Mouse (Mus musculus) layer of hippocampus, adult 8-10 months (tissue): Measurements from ENCODE around the gene Gpat3. TPM values are rescaled to one million over a fixed set of nuclear protein-coding genes. Genes with fewer than 3 reads are reported as not detected.

Experiments used
- DNase-seq, 2 experiments: peaks; one replicate each; pipeline ENCODE4 v3.0.0; 2022; ENCODE audit warnings: low spot score in 2 of 2
- total RNA-seq, 4 experiments: library from RNA; stranded (reverse); gene quantifications; 2 replicates each; pipeline ENCODE4 v1.2.4; 2022

Gpat3 gene
- total RNA-seq, result 1 to 10 TPM; 2.8 to 4.0 (median 4.0) TPM

DNA sequence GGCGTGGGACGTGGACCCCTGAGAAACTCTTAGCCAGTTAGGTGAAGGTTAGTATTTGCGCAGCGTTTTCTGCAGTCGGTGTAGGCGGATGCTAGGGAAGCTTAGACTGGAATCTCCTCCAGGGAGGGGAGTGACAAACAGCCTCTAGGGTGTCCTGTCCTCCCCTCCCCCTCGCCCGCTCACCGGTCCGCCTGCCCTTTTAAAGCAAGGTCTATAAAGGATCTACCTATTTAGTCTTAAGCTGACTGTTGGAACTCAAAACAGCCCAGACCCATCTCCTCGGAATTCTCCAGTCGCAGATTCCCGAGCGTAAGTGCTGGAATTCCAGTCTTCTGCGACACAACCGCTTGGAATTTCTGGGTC lies at the start of gene Gpat3:
Gene Gpat3, plus strand, starts transcription at position 229 of the 363 bp plus-strand sequence.
- peak in 1 of 2 experiments; percentile 9 for DNase-seq

DNA sequence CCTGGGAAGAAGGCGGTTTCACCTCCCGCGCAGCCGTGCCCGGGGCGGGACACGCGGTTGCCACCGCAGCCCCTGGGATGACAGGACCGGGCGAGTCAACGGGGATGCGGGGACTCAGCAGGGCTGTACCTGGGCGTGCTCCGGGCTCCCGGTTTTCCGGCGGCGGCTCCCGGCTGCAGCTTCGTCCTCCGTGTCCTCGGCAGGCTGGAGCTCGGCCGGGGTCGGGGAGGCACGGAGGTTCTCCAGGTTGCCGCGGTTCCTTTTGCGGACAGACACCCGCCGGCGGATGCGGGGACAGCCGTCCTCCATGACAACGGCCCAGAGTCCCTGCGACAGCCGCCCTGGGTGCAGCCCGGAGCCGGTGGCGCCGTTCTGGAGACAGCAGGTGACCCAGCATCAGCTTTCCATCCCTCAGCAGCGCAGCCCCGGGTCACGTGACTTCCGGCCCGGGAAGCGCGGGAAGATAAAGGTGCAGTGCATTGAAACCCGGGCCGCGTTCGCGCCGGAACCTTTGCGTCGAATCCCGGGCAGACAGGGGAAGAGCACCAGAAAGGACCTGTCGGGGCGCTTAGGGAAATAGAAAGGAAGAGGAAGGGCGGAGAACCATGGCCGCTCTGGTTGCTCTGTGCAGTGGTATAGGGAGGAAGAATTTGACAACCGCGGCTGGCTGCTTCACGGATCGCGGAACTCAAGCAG lies 47.2 kb upstream of the Gpat3 start, which contains the start of the genes Helq and Mrps18c:
Gene Helq, minus strand, starts transcription at position 434 of the 696 bp plus-strand sequence.
Gene Mrps18c, plus strand, starts transcription at position 463 of the 696 bp plus-strand sequence.
- DNase-seq, result peak; percentile 91

DNA sequence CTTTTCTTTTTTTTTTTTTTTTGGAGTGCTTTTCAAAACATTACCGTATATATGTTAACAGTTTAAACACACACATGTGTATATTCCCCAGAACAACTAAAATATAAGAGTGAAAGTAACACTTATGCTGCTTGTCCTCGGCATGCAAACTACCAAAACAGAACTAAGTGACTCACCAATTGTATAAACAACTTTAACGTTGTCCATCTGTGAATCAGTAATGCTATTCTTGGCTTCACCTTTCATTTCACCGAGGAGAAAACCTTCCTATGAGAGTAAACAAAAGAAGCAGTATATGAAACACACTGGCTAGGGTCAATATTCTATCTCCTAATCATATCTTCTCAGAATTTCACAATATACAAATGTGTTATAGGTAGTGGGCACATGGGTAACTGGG lies 27.2 kb upstream of the Gpat3 start:
- no peak for DNase-seq

DNA sequence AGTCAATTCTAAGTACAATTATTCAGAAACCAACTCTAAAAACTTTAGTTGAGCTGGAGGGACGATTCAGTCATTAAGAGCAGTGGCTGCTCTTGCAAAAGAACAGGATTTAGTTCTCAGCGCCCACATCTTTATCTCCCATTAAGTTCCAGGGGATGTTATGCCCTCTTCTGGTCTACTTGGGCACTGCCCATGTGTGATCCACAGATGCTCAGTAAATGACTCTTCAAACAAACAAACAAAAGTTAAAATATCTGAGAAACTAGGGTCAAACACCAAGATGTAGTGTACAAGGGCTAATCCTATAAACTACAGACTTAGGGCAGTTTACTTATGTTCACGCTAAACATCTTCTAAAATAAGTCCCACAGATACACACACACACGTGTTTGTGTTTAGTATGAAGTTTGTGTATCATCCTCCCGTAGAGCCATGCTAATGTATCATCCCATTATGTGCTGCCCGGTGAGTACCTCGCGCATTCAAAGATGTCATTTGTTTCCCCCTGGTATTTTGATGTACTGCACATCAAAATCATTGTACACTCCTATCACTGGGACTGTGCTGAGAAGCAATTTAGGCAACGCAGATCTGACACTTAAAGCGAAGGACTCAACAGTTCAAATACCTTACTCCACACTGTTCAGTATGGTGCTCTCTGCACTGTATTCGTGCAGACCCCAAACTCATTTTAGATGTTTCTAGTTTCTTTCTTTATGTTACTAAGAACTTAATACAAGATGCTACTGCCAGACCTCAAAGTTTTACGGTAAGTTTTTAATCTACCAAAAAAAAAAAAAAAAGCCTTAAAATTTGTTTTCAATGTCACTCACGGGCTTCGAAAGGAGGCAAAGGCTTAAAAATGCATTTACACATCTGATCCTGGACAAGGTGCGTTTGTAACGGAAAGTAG lies 25.7 kb upstream of the Gpat3 start:
- no peak for DNase-seq

DNA sequence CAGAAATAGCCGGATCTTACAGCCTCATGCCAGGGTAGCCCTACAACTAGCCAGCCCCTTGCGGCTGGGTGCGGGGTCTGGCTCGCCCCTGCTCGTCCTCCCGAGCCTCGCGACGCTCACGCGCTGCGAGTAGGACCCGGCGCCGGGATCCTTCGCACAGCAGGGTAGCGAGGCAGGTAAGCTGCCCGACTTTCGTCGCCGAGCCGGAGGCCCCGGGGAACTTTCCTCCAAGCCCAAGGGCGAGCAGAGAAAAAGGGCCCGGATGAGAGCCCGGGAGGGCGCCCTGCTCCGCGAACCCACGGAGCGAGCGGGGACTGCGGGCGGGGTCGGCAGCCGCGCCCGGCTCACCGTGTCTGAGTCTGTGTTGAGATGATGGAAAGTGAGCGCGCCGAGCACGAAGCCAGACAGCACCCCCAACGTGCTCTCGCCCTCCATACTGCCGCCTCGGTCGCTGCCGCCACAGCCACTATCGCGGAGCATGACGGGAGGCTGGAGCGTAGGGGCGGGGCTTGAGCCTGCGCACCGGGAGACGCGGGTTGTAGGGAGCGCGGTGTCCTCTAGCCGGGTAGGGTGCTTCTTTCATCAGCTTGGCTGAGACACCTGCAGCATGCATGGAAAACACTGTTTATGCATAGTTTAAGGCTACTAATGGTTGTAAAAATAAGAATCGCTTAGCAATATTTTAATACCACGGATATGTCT lies 24.9 kb upstream of the Gpat3 start, which contains the start of gene Abraxas1:
Gene Abraxas1, minus strand, starts transcription at position 483 of the 702 bp plus-strand sequence.
- peak; percentile 56 to 84 for DNase-seq

DNA sequence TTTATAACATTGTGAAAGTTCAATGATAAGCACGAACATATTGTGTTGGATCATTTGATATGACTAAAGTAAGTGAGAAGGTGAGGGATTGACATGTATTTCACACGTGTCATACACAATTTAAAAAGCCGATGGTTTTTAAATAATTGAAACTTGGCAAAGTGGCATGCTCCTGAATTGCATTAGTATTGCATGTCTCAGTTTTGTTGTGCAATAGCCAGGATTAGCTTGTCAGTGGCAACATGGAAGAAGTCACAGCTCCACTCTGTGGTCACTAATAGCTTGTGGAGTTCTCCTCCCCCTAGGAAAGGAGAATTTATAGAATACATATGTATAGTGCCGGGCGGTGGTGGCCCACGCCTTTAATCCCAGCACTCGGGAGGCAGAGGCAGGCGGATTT lies 24.1 kb upstream of the Gpat3 start:
- DNase-seq, result no peak

DNA sequence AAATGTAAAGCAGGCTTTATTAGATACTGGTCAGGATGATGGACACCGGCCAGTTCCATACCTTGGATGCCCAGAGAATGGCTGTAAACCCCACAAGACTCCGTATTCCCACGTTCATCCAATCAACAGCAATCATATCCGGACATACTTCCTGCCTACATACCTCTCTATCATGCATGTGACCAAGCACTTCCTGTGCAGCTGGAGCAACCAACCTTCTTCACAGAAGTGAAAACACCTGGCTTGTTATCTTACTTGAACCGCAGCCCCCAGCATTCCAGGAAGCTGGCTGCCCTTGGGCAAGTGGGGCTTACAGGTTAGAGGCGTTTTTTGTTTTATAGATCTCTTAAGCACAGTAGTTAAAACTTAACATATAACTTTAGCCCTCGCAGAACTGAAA lies 22.7 kb upstream of the Gpat3 start:
- DNase-seq, result no peak

DNA sequence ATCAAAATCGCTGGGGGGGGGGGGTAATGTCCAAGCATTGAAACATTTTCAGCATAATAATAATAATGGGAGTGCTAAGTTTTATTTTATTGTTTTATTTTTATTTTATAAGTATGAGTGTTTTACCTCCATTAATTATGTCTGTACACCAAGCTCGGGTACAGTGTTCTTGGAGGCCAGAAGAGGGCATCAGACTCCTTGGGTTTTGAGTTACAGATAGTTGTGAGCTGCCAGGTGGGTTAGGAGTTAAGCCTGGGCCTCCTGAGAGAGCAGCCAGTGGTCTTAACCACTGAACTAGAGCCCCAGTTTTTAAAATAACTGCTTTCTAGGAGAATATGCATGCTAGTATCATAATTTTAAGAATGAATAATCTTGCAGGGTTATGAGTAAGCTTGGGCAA lies 19.5 kb upstream of the Gpat3 start:
- no peak for DNase-seq

DNA sequence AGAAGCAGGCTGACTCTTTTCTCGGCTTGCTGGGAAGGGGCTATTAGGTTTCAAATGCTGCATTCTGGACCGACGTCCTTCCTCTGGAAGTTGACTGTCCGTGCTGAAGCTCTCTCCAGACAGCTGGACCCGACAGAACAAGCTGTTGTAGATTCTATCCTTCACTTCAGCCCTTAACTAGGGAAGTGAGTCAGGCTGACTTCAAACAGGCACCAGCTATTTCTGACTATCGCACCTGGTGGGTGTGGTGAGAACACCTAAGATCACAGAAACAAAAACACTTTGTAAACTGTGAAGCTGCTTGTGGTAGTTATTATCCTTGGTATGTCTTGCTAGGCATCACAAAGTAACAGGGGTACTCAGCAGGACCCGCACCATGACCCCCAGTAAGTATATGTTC lies 19.0 kb upstream of the Gpat3 start:
- DNase-seq, result no peak

DNA sequence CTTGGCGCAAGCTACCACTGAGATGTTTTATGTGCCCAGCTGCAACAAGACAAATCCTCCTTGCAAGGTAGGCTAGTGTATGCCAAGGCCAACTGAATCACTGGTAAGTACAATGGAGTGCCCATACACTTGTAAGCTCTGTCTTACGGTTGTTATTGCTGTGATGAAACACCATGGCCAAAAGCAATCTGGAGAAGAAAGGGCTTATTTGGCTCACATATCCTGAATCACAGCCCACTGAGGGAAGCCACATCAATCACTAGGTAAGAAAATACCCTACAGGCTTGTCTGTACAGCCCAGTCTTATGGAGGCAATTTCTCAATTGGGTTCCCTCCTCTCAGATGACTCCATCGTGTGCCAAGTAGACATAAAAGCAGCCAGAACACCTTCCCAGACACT lies 16.8 kb upstream of the Gpat3 start:
- DNase-seq, result no peak

DNA sequence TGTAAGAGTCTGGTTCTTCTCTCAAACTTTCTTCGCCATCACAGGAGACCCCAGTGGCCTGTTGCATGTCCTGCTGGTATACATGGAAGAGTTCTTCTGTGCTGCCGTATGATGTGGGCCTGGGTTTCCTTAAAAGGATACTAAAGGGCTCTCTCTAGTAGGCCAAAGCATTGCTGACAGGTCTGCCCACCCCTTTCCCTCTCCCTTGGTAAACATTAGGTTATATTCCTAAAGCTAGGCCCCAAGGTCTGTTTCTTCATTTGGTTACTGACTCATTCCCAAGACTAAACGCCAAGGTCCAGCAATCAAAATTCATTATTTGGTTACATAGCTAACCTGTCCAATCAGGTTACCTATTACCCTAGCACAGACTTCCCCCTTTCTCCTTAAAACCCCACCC lies 12.8 kb upstream of the Gpat3 start:
- DNase-seq, result no peak

DNA sequence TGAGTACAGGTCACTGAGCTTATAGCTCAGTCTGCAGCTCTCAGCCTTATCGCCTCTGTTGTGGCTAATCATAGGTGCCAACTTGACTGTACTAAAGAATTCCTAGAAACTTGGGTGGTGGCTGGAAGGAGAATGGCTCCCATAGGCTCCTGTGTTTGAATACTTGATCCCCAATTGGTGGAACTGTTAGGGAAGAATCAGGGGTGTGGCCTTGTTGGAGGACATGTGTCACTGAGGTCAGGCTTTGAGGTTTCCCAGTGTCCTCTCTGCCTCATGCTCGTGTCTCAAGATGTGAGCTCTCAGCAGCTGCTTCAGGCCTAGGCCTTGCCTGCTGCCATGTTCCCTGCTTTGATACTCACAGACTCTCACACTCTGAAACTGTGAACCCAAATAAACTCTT lies 11.7 kb upstream of the Gpat3 start:
- DNase-seq, result no peak

DNA sequence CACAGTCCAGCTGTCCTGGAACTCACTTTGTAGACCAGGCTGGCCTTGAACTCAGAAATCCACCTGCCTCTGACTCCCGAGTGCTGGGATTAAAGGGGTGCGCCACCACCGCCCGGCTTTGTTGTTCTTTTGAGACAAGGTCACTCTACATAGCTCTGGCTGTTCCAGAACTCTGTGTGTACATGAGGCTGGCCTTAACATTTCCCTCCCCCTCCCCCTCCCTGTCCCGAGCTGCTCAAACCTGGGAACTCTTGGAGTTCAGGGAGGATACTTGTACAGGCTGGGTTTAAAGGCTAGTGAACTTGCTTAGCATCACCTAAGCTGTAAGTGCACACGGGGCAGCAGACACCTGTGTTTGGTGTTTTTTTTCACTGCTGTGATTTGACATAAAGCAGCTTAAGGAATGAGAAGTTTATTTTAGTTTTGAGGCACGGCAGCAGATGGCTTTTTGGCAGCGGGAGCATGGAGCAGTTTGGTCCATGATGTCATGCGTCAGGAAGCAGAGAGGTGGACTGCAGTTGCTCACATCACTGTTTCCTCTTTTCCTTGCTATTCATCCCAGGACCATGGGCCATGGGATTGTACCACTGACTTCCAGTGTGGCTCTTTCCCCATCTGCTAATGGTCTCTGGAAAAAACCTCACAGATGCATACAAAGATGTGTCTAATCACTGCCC lies 9.5 kb upstream of the Gpat3 start:
- DNase-seq, result no peak

DNA sequence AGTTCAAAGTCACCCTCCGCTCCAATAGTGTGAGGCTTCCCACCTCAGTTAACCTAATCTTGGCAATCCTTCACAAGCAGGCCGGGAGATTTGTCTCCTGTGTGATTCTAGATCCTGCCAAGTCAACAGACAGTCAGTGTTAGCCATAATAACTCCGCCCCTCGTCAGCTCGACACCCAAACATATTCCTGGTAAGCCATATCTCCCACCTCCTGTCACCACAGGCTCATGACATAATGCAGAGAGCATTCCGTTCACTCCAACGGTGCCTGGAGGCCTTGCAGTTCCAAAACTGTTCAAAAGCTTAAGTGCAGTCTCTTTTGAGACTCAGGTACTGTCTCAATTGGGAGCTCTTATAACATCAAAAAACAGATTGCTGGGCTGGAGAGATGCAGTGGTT lies 7.6 kb upstream of the Gpat3 start:
- DNase-seq, result no peak

DNA sequence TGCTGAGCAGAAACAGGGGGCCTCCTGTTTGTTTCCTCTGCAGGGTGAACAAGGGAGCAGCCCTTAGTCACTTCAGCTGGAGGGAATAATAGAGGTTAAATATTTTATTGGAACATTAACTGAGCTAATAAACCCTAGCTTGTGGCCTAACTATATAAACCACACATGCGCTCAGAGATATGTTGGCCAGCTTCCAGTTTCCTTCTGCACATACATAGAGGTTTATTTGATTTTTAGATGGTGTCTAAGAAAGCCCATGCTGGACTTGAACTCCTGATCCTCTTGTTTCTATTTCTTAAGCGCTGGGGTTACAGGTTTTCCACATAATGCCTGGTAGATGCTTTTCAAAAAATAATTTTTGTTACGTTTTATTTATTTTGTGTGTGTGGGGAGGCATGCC lies 1.0 kb upstream of the Gpat3 start:
- DNase-seq, result no peak

DNA sequence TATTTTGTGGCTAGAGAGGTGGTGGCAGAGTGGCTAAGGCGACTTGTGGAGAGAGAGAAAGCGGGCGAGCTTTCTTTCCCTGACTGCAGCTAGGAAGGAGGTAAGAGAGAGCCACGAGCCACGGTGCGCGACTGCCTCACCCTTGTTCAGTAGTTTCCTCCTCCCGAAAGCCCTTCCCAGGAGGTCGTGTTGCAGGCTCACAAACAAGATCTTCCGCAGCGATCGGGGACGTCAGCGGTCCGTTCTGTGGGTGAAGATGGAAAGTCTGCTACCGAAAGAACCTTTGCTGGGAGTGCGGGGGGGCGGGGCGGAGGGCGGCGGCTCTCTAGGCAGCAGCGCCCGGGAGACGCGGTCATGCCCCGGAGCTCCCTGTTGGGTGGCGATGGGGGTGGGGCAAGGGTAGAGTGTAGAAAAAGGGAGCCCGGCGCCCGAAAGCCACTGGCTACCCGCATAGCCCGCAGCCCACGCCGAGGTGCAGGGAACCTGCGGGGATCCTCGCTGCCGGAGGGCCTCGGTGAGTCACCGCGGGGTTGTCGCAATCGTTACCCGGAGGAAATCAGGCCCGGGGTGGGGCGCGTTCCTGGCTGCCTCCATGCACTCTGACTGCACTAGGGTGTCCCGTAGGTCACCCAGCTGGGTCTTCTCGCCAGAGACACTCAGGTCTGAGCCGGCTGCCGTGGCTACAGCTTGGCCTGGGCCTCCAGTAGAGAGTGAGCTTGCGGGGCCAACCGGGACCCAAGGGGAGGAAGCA lies 510 bp downstream of the Gpat3 start:
- peak; percentile 5 to 29 for DNase-seq

DNA sequence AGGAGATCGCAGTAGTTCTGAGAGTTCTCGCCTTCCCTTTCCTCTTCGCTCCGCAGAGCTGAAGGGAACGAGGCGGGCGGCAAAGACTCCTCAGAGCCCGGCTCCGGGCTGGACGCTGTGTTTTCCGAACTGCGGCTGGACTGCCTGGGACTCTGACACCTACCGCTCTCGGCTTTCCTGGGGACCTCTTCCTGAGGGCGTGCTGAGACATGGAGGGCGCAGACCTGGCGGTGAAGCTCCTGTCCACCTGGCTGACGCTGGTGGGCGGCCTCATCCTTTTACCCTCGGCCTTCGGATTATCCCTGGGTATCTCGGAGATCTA lies 1.0 kb downstream of the Gpat3 start:
- DNase-seq, result no peak

DNA sequence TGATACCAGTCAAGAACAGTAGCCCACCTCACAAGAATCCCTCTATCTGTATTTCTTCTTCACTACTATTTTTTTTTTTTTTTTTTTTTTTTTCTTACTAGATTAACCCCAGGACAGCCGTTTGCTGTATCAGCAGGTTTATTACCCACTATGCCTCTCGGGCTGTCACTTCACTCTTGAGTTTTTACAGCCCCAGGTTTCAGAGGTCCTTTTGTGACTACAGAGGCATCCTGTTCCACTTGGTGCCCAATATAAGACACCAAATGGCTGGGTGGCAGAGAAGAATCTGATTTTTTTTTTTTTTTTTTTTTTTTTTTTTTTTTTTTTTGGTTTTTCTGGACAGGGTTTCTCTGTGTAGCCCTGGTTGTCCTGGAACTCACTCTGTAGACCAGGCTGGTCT lies 1.6 kb downstream of the Gpat3 start:
- DNase-seq, result no peak

DNA sequence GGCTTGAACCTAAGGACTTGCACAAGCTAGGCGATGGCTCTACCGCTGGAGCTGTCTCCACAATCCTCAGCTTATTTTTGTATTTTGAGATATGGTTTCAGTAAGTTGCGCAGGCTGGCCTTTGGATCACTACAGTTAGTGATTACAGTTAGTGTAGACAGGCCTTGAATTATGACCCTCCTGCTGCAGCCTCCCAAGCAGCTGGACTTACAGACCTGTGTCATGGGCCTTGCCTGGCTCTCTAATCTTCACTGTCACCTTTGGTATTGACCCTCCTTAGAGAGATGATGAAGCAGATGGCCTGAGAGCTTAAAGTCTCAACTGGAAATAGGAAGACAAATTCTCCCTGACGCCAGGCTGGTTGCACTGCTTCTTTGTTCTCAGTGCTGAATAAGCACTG lies 8.4 kb downstream of the Gpat3 start:
- DNase-seq, result no peak

DNA sequence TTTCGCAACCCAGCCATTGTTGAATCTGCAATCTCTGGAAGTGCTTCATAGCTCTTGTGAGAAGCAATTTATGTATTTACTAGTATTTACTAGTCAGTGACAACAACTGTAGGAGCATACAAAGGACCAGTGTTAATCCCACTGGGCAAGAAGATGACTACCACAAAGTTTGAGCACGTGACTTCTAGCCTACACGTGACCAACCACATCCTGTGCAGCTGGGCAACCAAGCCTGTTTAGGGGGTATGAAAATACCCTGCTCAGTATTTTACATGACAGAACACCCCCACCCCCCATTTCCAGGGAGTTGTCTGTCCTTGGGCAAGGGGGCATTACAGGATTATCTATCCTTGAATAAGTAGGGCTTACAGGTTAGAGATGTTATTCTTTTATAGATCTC lies 11.0 kb downstream of the Gpat3 start:
- DNase-seq, result no peak
